Mouse (Mus musculus): ENCODE measurements around the gene Tmx1.
A peak's percentile ranks its signal among the peaks of the same experiment; 100 is the strongest.

GRCm38 (mm10) chr12:70452726-70453645 lies at the start of gene Tmx1:
- peak; percentile 100 for TF ChIP-seq POLR2A (IDR thresholded peaks at IDR 0.05; ENCODE audit: borderline replicate concordance, insufficient read depth, low read length)
- TF ChIP-seq CTCF (IDR thresholded peaks at IDR 0.05; ENCODE audit: borderline replicate concordance, insufficient read depth, low read depth, low read length), result no peak

Measured in cerebellum, adult 2 months (tissue).